In the genomic region with DNA sequence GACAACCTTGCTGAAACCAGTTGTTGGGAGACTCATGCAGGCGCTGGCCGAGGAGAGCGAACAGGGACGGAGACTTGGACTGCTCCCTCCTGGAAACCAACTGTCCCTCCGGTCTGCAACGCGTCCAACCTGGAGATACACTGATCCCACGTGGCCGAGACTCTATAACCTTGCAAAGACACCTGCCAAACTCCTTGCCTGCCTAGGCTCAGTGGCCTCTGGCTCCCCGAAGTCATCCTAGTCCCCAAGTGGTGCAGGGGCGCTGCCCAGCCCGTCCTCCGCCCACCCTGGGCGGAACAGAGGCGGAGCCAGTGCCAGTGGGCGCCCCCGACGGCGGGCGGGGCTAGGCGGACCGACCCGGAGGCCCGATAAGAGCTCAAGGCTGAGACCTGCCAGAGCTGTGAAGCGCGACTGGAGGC, we compare ENCODE assay signal across 8 mouse cellular contexts. TPM values are rescaled to one million over a fixed set of nuclear protein-coding genes. Genes with fewer than 3 reads are reported as not detected.
DNase-seq lines count a peak whose midpoint lies in the region; ATAC-seq and TF ChIP-seq lines count a peak whose summit lies in the region.

A gene (plus strand): TSS at position 345 of the 419 bp plus-strand sequence.

- no peak within 1 kb of the TSS for H3K27ac ChIP-seq in cortical plate, adult 2 months (ENCODE audit: insufficient read depth, low read length)
- H3K27ac ChIP-seq in heart, embryonic 14.5 days (replicated peaks in 1 of 2; ENCODE audit: control insufficient read depth in 1 of 2, insufficient read depth in 1 of 2, low read depth in 2 of 2, low read length in 2 of 2), result no peak within 1 kb of the TSS
- H3K27ac ChIP-seq in stomach, embryonic 15.5 days, result no peak within 1 kb of the TSS

- peak; percentile 12 to 15 for DNase-seq in heart, adult 18-20 months
- no peak for DNase-seq in heart, adult 9 months (ENCODE audit: low spot score in 2 of 2)
- peak; percentile 74 for DNase-seq in kidney, postnatal 10 days
- peak; percentile 59 to 63 for DNase-seq in lung, postnatal 4 days
- no peak for DNase-seq in layer of hippocampus, adult 9-11 months

- peak within 1 kb of the TSS; percentile 12; the same call in 1 of the 2 replicates for H3K4me3 ChIP-seq in cortical plate, adult 2 months (ENCODE audit: insufficient read depth, low read length)
- H3K4me3 ChIP-seq in heart, embryonic 14.5 days (ENCODE audit: control insufficient read depth in 1 of 2, insufficient read depth in 1 of 2, low read depth in 1 of 2, low read length in 2 of 2), result peak within 1 kb of the TSS; percentile 47 to 51
- H3K4me3 ChIP-seq in stomach, embryonic 15.5 days (replicated peaks), result peak within 1 kb of the TSS; percentile 44

- peak within 1 kb of the TSS; percentile 87 for H3K4me2 ChIP-seq in heart, embryonic 14.5 days (ENCODE audit: low read length)
- H3K4me2 ChIP-seq in stomach, embryonic 15.5 days, result peak within 1 kb of the TSS; percentile 85

- TF ChIP-seq POLR2A in cortical plate, adult 2 months (IDR thresholded peaks at IDR 0.05; ENCODE audit: extremely low read depth, insufficient read depth, low read length), result no peak

- peak within 1 kb of the TSS; percentile 54 for H3K9ac ChIP-seq in heart, embryonic 14.5 days (ENCODE audit: low read length)
- H3K9ac ChIP-seq in stomach, embryonic 15.5 days, result no peak within 1 kb of the TSS; the same call in 1 of the 2 replicates

- peak; percentile 66 for ATAC-seq in heart, embryonic 14.5 days (ENCODE audit: insufficient number of reproducible peaks, insufficient read depth, low FRiP score, low read depth)
- ATAC-seq in stomach, embryonic 15.5 days (ENCODE audit: insufficient read depth, low FRiP score, low read depth), result peak; percentile 94

- under 1% methylated on average over 26 of the region's 26 CpGs for WGBS in heart, embryonic 14.5 days
- WGBS in stomach, embryonic 15.5 days, result under 1% methylated on average over 26 of the region's 26 CpGs

- H3K9me3 ChIP-seq in heart, embryonic 14.5 days (ENCODE audit: control insufficient read depth, low read length), result no peaks in the 10 kb centered on the region
- H3K9me3 ChIP-seq in stomach, embryonic 15.5 days, result no peaks in the 10 kb centered on the region

- no peaks in the 10 kb centered on the region for H3K36me3 ChIP-seq in heart, embryonic 14.5 days (ENCODE audit: control insufficient read depth, insufficient read depth, low read length)
- no peaks in the 10 kb centered on the region for H3K36me3 ChIP-seq in stomach, embryonic 15.5 days

- no peaks in the 10 kb centered on the region for H3K4me1 ChIP-seq in cortical plate, adult 2 months (ENCODE audit: control insufficient read depth, insufficient read depth, low read length)
- H3K4me1 ChIP-seq in heart, embryonic 14.5 days (ENCODE audit: control insufficient read depth in 2 of 2, insufficient read depth in 2 of 2, low read length in 2 of 2), result peaks cover 4 to 8% of the 10 kb centered on the region in 2 experiments; a peak in 2 of 4 replicates
- H3K4me1 ChIP-seq in stomach, embryonic 15.5 days, result 0 out of 2 replicates have a peak, but pooled peaks cover 6% of the 10 kb centered on the region

- TF ChIP-seq CTCF in cortical plate, adult 2 months (IDR thresholded peaks at IDR 0.05; ENCODE audit: extremely low read depth, insufficient read depth, low read length), result no peak

- H3K27me3 ChIP-seq in heart, embryonic 14.5 days (ENCODE audit: control insufficient read depth, insufficient read depth, low read length), result peaks cover 42% of the 10 kb centered on the region
- H3K27me3 ChIP-seq in stomach, embryonic 15.5 days (replicated peaks), result peaks cover 32% of the 10 kb centered on the region

RNA-seq across cellular contexts. Expression of the gene that starts here (rescaled TPM):
- not detected for total RNA-seq in heart, adult 18-20 months (2021)
- 0.04 and 0.08 TPM in 2 replicates for polyA plus RNA-seq in cortical plate, adult 2 months (2012; rRNA removed)
- 0.05 and 0.09 TPM in 2 replicates for polyA plus RNA-seq in heart, embryonic 14.5 days (2014; fragmentation: Nextera tagmentation; extraction: Ambion mirVana)
- 0.08 and 0.12 TPM in 2 replicates for polyA plus RNA-seq in stomach, embryonic 15.5 days (2015; fragmentation: Nextera tagmentation; extraction: Ambion mirVana)

Comparison
In these comparisons a context has a peak if more than half of its experiments do, and no peak if none do; other contexts are left out.
1. Peak in DNase-seq in heart, adult 18-20 months; RNA of the gene not detected or under 1 TPM.
2. Peak in ATAC-seq, H3K4me3 ChIP-seq, H3K9ac ChIP-seq and H3K4me2 ChIP-seq in heart, embryonic 14.5 days; RNA of the gene not detected or under 1 TPM.
3. Peak in ATAC-seq, H3K4me3 ChIP-seq and H3K4me2 ChIP-seq in stomach, embryonic 15.5 days; RNA of the gene not detected or under 1 TPM.
4. DNase-seq: peak in kidney, postnatal 10 days (single experiment) and lung, postnatal 4 days (2 of 2); none in heart, adult 9 months (0 of 2) and layer of hippocampus, adult 9-11 months (single experiment).
5. Peak in every context shown above with its lines, with median percentiles within 50 percentile points of each other: H3K4me3 ChIP-seq.